Mouse (Mus musculus) CH12.LX (cell line): ENCODE results near the gene Mmp24.

ENCODE experiments used
- CTCF ChIP-seq, 2 experiments: IDR thresholded peaks in 1 of 2; conservative IDR thresholded peaks in 1 of 2; 2 replicates each; pipeline ENCODE4 v1.5.1; 2011 to 2012; ENCODE audit warnings: low read depth in 2 of 2, low read length in 2 of 2, improper control_type of control experiment in 1 of 2, inconsistent platforms in 1 of 2, mild to moderate bottlenecking in 1 of 2, moderate library complexity in 1 of 2
- E2F4 ChIP-seq: IDR thresholded peaks from 2 replicates; pipeline ENCODE4 v1.6.1; 2011; ENCODE audit warnings: low read depth, low read length, improper control_type of control experiment; ENCODE audit not compliant: insufficient replicate concordance
- JUND ChIP-seq: conservative IDR thresholded peaks from 2 replicates; pipeline ENCODE4 v1.6.1; 2011; ENCODE audit warnings: low read depth, low read length, improper control_type of control experiment
- MAFK ChIP-seq: IDR thresholded peaks from 2 replicates; pipeline ENCODE4 v1.6.1; 2011; ENCODE audit warnings: low read length, improper control_type of control experiment; ENCODE audit not compliant: insufficient replicate concordance
- POLR2A ChIP-seq: IDR thresholded peaks from 2 replicates; pipeline ENCODE4 v1.6.1; 2011; ENCODE audit warnings: low read depth, mild to moderate bottlenecking, improper control_type of control experiment, low read length
- POLR2AphosphoS2 ChIP-seq: IDR thresholded peaks from 2 replicates; pipeline ENCODE4 v1.6.1; 2011; ENCODE audit warnings: low read depth, low read length, improper control_type of control experiment

DNA sequence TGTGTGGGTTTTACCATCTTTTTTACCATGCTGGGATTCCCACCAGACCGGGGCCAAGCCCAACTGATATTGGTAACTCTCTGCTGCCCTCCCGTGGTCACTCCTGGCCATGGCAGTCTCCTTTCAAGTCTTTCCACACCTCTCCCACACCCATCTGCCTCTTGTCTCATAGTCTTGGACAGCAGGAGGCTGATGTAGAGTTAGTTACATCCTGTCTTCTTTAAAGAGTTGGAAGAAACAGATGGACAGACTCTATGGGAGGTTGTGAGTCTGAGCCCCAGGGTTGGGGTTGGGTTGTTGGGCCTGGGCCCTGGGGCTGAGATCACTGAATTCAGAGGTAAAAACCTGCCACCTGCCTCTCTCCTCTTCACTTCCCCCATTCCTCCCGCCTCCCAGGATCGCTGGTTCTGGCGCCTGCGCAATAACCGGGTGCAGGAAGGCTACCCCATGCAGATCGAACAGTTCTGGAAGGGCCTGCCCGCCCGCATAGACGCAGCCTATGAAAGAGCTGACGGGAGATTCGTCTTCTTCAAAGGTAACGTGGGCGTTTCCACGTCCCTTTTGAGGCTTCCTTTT, 36.8 kb downstream of the Mmp24 start:
- TF ChIP-seq JUND (no peak), CTCF (conservative IDR thresholded peaks at IDR 0.05 in 1 of 2, IDR thresholded peaks at IDR 0.05 in 1 of 2; ENCODE audit: low read depth in 2 of 2, low read length in 2 of 2) (peak; percentile 90 to 98), POLR2AphosphoS2 (no peak), POLR2A (no peak), MAFK (no peak), E2F4 (no peak)
